Mouse (Mus musculus): Measurements from ENCODE around the gene Atp12a. TPM values are rescaled to one million over a fixed set of nuclear protein-coding genes. Genes with fewer than 3 reads are reported as not detected.

The Atp12a gene
- total RNA-seq, 1 experiment: 2.1 TPM

GRCm38 (mm10) chr14:56393704-56394312, 28.9 kb downstream of the Atp12a start:
- H3K36me3 ChIP-seq (ENCODE audit: control insufficient read depth, insufficient read depth, low read length, poor library complexity, severe bottlenecking): no peaks in the 10 kb centered on the region
- H3K4me1 ChIP-seq (ENCODE audit: control insufficient read depth in 2 of 2, insufficient read depth in 2 of 2, low read length in 2 of 2, poor library complexity in 1 of 2): no peaks in the 10 kb centered on the region
- no peak for DNase-seq (ENCODE audit: low read depth, low spot score)
- in situ Hi-C loops (cut with MboI; ENCODE audit: low sequenced_read_pairs in 2 of 2, unreplicated experiment in 2 of 2): no loop called here
- no peaks in the 10 kb centered on the region for H3K9me3 ChIP-seq (ENCODE audit: control insufficient read depth, insufficient read depth, low read depth, low read length)
- no peak overlapping the region for H3K4me3 ChIP-seq (ENCODE audit: insufficient read depth in 1 of 2, low read depth in 1 of 2, low read length in 2 of 2, poor library complexity in 1 of 2, severe bottlenecking in 1 of 2)
- H3K27ac ChIP-seq (ENCODE audit: insufficient read depth, low read depth, low read length, poor library complexity, severe bottlenecking): no peak overlapping the region; the same call in 1 of the 2 replicates
- TF ChIP-seq MAFK (IDR thresholded peaks at IDR 0.05; ENCODE audit: insufficient read depth, low read depth, low read length) (no peak), ZC3H11A (IDR thresholded peaks at IDR 0.05; ENCODE audit: borderline replicate concordance, low read depth, low read length) (no peak)
- H3K9ac ChIP-seq (ENCODE audit: insufficient read depth, low read depth, low read length, poor library complexity, severe bottlenecking): no peak overlapping the region

- Histone ChIP-seq H3K27ac (ENCODE audit: insufficient read depth, low read depth, low read length, poor library complexity, severe bottlenecking) (no peak overlapping the region), H3K9ac (ENCODE audit: insufficient read depth, low read depth, low read length, poor library complexity, severe bottlenecking) (no peak overlapping the region), H3K36me3 (ENCODE audit: control insufficient read depth, insufficient read depth, low read length, poor library complexity, severe bottlenecking) (no peaks in the 10 kb centered on the region), H3K4me3 (ENCODE audit: insufficient read depth in 1 of 2, low read depth in 1 of 2, low read length in 2 of 2, poor library complexity in 1 of 2, severe bottlenecking in 1 of 2) (no peak overlapping the region), H3K4me1 (ENCODE audit: control insufficient read depth in 2 of 2, insufficient read depth in 2 of 2, low read length in 2 of 2, poor library complexity in 1 of 2) (no peaks in the 10 kb centered on the region), H3K9me3 (ENCODE audit: control insufficient read depth, insufficient read depth, low read depth, low read length) (no peaks in the 10 kb centered on the region)
- no peak for DNase-seq (ENCODE audit: low read depth, low spot score)
- no peak for TF ChIP-seq ZNF384 (IDR thresholded peaks at IDR 0.05; ENCODE audit: low read depth, low read length)
- TF ChIP-seq HCFC1 (IDR thresholded peaks at IDR 0.05; ENCODE audit: borderline replicate concordance, insufficient read depth, low read length): no peak
- peak; percentile 35; the same call in 1 of the 2 replicates for TF ChIP-seq ZC3H11A (IDR thresholded peaks at IDR 0.05; ENCODE audit: borderline replicate concordance, low read depth, low read length)
- no peak for TF ChIP-seq MAFK (IDR thresholded peaks at IDR 0.05; ENCODE audit: insufficient read depth, low read depth, low read length)
- in situ Hi-C loops (cut with MboI; ENCODE audit: low sequenced_read_pairs in 2 of 2, unreplicated experiment in 2 of 2): no loop called here
Measured at GRCm38 (mm10) chr14:56398001-56398400, 33.1 kb downstream of the Atp12a start.

GRCm38 (mm10) chr14:56402311-56403071, 37.6 kb downstream of the Atp12a start, which contains the start of gene Rnf17:
TSS of gene Rnf17 (plus strand) at chr14:56402581.
- DNase-seq (ENCODE audit: low read depth, low spot score): peak; percentile 69
- Histone ChIP-seq H3K4me1 (ENCODE audit: control insufficient read depth in 2 of 2, insufficient read depth in 2 of 2, low read length in 2 of 2, poor library complexity in 1 of 2) (peaks cover 0 to 2% of the 10 kb centered on the region in 2 experiments; a peak in 1 of 4 replicates), H3K9ac (ENCODE audit: insufficient read depth, low read depth, low read length, poor library complexity, severe bottlenecking) (peak within 1 kb of the TSS; percentile 94), H3K4me3 (ENCODE audit: insufficient read depth in 1 of 2, low read depth in 1 of 2, low read length in 2 of 2, poor library complexity in 1 of 2, severe bottlenecking in 1 of 2) (peak within 1 kb of the TSS; percentile 83 to 91), H3K36me3 (ENCODE audit: control insufficient read depth, insufficient read depth, low read length, poor library complexity, severe bottlenecking) (no peaks in the 10 kb centered on the region), H3K27ac (ENCODE audit: insufficient read depth, low read depth, low read length, poor library complexity, severe bottlenecking) (peak within 1 kb of the TSS; percentile 32; the same call in 1 of the 2 replicates), H3K9me3 (ENCODE audit: control insufficient read depth, insufficient read depth, low read depth, low read length) (no peaks in the 10 kb centered on the region)
- in situ Hi-C loops (cut with MboI; ENCODE audit: low sequenced_read_pairs in 2 of 2, unreplicated experiment in 2 of 2): loop anchor here in 1 of 2 experiments (10.0 kb wide), 1 partner anchor 62 kb away; no protein-coding TSS in a partner anchor
- peak; percentile 95 for TF ChIP-seq ZNF384 (IDR thresholded peaks at IDR 0.05; ENCODE audit: low read depth, low read length)
- TF ChIP-seq HCFC1 (IDR thresholded peaks at IDR 0.05; ENCODE audit: borderline replicate concordance, insufficient read depth, low read length): peak; percentile 62; the same call in 1 of the 2 replicates
- TF ChIP-seq CHD2 (IDR thresholded peaks at IDR 0.05; ENCODE audit: low read depth, low read length): 0 out of 2 replicates have a peak, but pooled peaks have one; percentile 34
- no peak for TF ChIP-seq ZC3H11A (IDR thresholded peaks at IDR 0.05; ENCODE audit: borderline replicate concordance, low read depth, low read length)
- TF ChIP-seq MAFK (IDR thresholded peaks at IDR 0.05; ENCODE audit: insufficient read depth, low read depth, low read length): no peak

- H3K9ac ChIP-seq (ENCODE audit: insufficient read depth, low read depth, low read length, poor library complexity, severe bottlenecking): peak overlapping the region; percentile 94
- H3K27ac ChIP-seq (ENCODE audit: insufficient read depth, low read depth, low read length, poor library complexity, severe bottlenecking): no peak overlapping the region
- TF ChIP-seq CHD2 (IDR thresholded peaks at IDR 0.05; ENCODE audit: low read depth, low read length): no peak
- TF ChIP-seq HCFC1 (IDR thresholded peaks at IDR 0.05; ENCODE audit: borderline replicate concordance, insufficient read depth, low read length): no peak
- no peak for TF ChIP-seq MAFK (IDR thresholded peaks at IDR 0.05; ENCODE audit: insufficient read depth, low read depth, low read length)
- no peak for TF ChIP-seq ZNF384 (IDR thresholded peaks at IDR 0.05; ENCODE audit: low read depth, low read length)
- no peak for TF ChIP-seq ZC3H11A (IDR thresholded peaks at IDR 0.05; ENCODE audit: borderline replicate concordance, low read depth, low read length)
- H3K4me3 ChIP-seq (ENCODE audit: insufficient read depth in 1 of 2, low read depth in 1 of 2, low read length in 2 of 2, poor library complexity in 1 of 2, severe bottlenecking in 1 of 2): peak overlapping the region; percentile 83 to 91
- no peaks in the 10 kb centered on the region for H3K36me3 ChIP-seq (ENCODE audit: control insufficient read depth, insufficient read depth, low read length, poor library complexity, severe bottlenecking)
- DNase-seq (ENCODE audit: low read depth, low spot score): no peak
- H3K9me3 ChIP-seq (ENCODE audit: control insufficient read depth, insufficient read depth, low read depth, low read length): no peaks in the 10 kb centered on the region
- in situ Hi-C loops (cut with MboI; ENCODE audit: low sequenced_read_pairs in 2 of 2, unreplicated experiment in 2 of 2): loop anchor here in 1 of 2 experiments (10.0 kb wide), 1 partner anchor 62 kb away; no protein-coding TSS in a partner anchor
- H3K4me1 ChIP-seq (ENCODE audit: control insufficient read depth in 2 of 2, insufficient read depth in 2 of 2, low read length in 2 of 2, poor library complexity in 1 of 2): peaks cover 0 to 2% of the 10 kb centered on the region in 2 experiments; a peak in 1 of 4 replicates
Measured at GRCm38 (mm10) chr14:56403072-56403375, 38.2 kb downstream of the Atp12a start.

Other genes with a start within 250 kb of the Atp12a start
- gene Gzme, start 244.4 kb upstream of the Atp12a start, total RNA-seq (2012; rRNA removed): 0.98 and 1.2 TPM in 2 replicates
- gene Gzmd, start 232.5 kb upstream of the Atp12a start, total RNA-seq (2012; rRNA removed): 0.32 and 0.89 TPM in 2 replicates
- gene Gzmg, start 205.5 kb upstream of the Atp12a start, total RNA-seq (2012; rRNA removed): not detected in 2 replicates
- 0.22 TPM in 1 of 2 replicates, not detected in the other for gene Gzmn, start 190.5 kb upstream of the Atp12a start, total RNA-seq (2012; rRNA removed)
- gene Gzmf, start 153.7 kb upstream of the Atp12a start, total RNA-seq (2012; rRNA removed): not detected in 2 replicates
- not detected in 2 replicates for gene Gzmc, start 130.4 kb upstream of the Atp12a start, total RNA-seq (2012; rRNA removed)
- gene Gzmb, start 102.8 kb upstream of the Atp12a start, total RNA-seq (2012; rRNA removed): not detected in 2 replicates
- gene Rnf17, start 37.5 kb downstream of the Atp12a start, total RNA-seq (2012; rRNA removed): 34.0 and 50.3 TPM in 2 replicates
- gene Cenpj, start 210.4 kb downstream of the Atp12a start, total RNA-seq (2012; rRNA removed): 4.5 and 6.9 TPM in 2 replicates
- 1.7 and 1.8 TPM in 2 replicates for gene Parp4, start 210.6 kb downstream of the Atp12a start, total RNA-seq (2012; rRNA removed)

Data from ES-E14 (cell line).